Mouse (Mus musculus): ENCODE measurements at regions not wholly inside any gene's neighbourhood (a gene's known extent, or its start where the extent isn't known, plus 50 kb on each side); places are given as distances from the start of the nearest gene placed in this dataset.

GRCm38 (mm10) chr9:113394320-113394719 lies 313.7 kb downstream of the Pdcd6ip start:
- ATAC-seq (ENCODE audit: low read depth) (no peak), DNase-seq (ENCODE audit: low spot score) (no peak)
- Histone ChIP-seq H3K9ac (ENCODE audit: low read depth, low read length) (no peak overlapping the region), H3K27ac (replicated peaks; ENCODE audit: low read depth, low read length) (no peak overlapping the region), H3K4me3 (ENCODE audit: low read depth, low read length) (no peak overlapping the region), H3K4me2 (ENCODE audit: low read depth, low read length) (no peak overlapping the region), H3K9me3 (ENCODE audit: control insufficient read depth, low read length) (no peaks in the 10 kb centered on the region), H3K36me3 (ENCODE audit: control insufficient read depth, insufficient read depth, low read length) (no peaks in the 10 kb centered on the region), H3K4me1 (ENCODE audit: control insufficient read depth, insufficient read depth, low read length) (no peaks in the 10 kb centered on the region), H3K27me3 (replicated peaks; ENCODE audit: control insufficient read depth, insufficient read depth, low read length) (no peaks in the 10 kb centered on the region)
- 84% methylated on average over 3 of the region's 3 CpGs for WGBS

GRCm38 (mm10) chr9:113387356-113387755 lies 320.7 kb downstream of the Pdcd6ip start:
- H3K36me3 ChIP-seq (ENCODE audit: control insufficient read depth, insufficient read depth, low read length) = no peaks in the 10 kb centered on the region
- H3K4me3 ChIP-seq (ENCODE audit: low read depth, low read length) = no peak overlapping the region
- no peaks in the 10 kb centered on the region for H3K9me3 ChIP-seq (ENCODE audit: control insufficient read depth, low read length)
- H3K4me1 ChIP-seq (ENCODE audit: control insufficient read depth, insufficient read depth, low read length) = no peaks in the 10 kb centered on the region
- no peaks in the 10 kb centered on the region for H3K27me3 ChIP-seq (replicated peaks; ENCODE audit: control insufficient read depth, insufficient read depth, low read length)
- 71% methylated on average over 12 of the region's 12 CpGs for WGBS
- DNase-seq (ENCODE audit: low spot score) (no peak), ATAC-seq (ENCODE audit: low read depth) (no peak)
- H3K4me2 ChIP-seq (ENCODE audit: low read depth, low read length) = no peak overlapping the region
- no peak overlapping the region for H3K27ac ChIP-seq (replicated peaks; ENCODE audit: low read depth, low read length)
- no peak overlapping the region for H3K9ac ChIP-seq (ENCODE audit: low read depth, low read length)

- Histone ChIP-seq H3K9me3 (ENCODE audit: control insufficient read depth, low read length) (no peaks in the 10 kb centered on the region), H3K4me1 (ENCODE audit: control insufficient read depth, insufficient read depth, low read length) (no peaks in the 10 kb centered on the region), H3K4me3 (ENCODE audit: low read depth, low read length) (no peak overlapping the region), H3K9ac (ENCODE audit: low read depth, low read length) (no peak overlapping the region), H3K27ac (replicated peaks; ENCODE audit: low read depth, low read length) (no peak overlapping the region), H3K4me2 (ENCODE audit: low read depth, low read length) (no peak overlapping the region), H3K27me3 (replicated peaks; ENCODE audit: control insufficient read depth, insufficient read depth, low read length) (no peaks in the 10 kb centered on the region), H3K36me3 (ENCODE audit: control insufficient read depth, insufficient read depth, low read length) (no peaks in the 10 kb centered on the region)
- DNase-seq (ENCODE audit: low spot score) = no peak
- ATAC-seq (ENCODE audit: low read depth) = no peak
- 47% methylated on average over 13 of the region's 13 CpGs for WGBS
Observed at GRCm38 (mm10) chr9:113381591-113382110, 326.4 kb downstream of the Pdcd6ip start.

GRCm38 (mm10) chr9:113380408-113381129 lies 327.5 kb downstream of the Pdcd6ip start:
- DNase-seq (ENCODE audit: low spot score) (no peak), ATAC-seq (ENCODE audit: low read depth) (no peak)
- H3K9ac ChIP-seq (ENCODE audit: low read depth, low read length) = no peak overlapping the region
- no peaks in the 10 kb centered on the region for H3K9me3 ChIP-seq (ENCODE audit: control insufficient read depth, low read length)
- no peak overlapping the region for H3K27ac ChIP-seq (replicated peaks; ENCODE audit: low read depth, low read length)
- H3K36me3 ChIP-seq (ENCODE audit: control insufficient read depth, insufficient read depth, low read length) = no peaks in the 10 kb centered on the region
- no peaks in the 10 kb centered on the region for H3K27me3 ChIP-seq (replicated peaks; ENCODE audit: control insufficient read depth, insufficient read depth, low read length)
- H3K4me2 ChIP-seq (ENCODE audit: low read depth, low read length) = no peak overlapping the region
- H3K4me1 ChIP-seq (ENCODE audit: control insufficient read depth, insufficient read depth, low read length) = no peaks in the 10 kb centered on the region
- 51% methylated on average over 17 of the region's 17 CpGs for WGBS
- H3K4me3 ChIP-seq (ENCODE audit: low read depth, low read length) = no peak overlapping the region

GRCm38 (mm10) chr9:113378525-113378924 lies 329.5 kb downstream of the Pdcd6ip start:
- ATAC-seq (ENCODE audit: low read depth) = no peak
- WGBS = 78% methylated on average over 2 of the region's 2 CpGs

GRCm38 (mm10) chr9:113371718-113372306 lies 336.2 kb downstream of the Pdcd6ip start:
- H3K4me1 ChIP-seq (ENCODE audit: control insufficient read depth, insufficient read depth, low read length) = no peaks in the 10 kb centered on the region
- 78% methylated on average over 7 of the region's 7 CpGs for WGBS

More at GRCm38 (mm10) chr9:113378525-113378924, 329.5 kb downstream of the Pdcd6ip start:
- Histone ChIP-seq H3K27me3 (replicated peaks; ENCODE audit: control insufficient read depth, insufficient read depth, low read length) (no peaks in the 10 kb centered on the region), H3K4me2 (ENCODE audit: low read depth, low read length) (no peak overlapping the region), H3K9me3 (ENCODE audit: control insufficient read depth, low read length) (no peaks in the 10 kb centered on the region), H3K27ac (replicated peaks; ENCODE audit: low read depth, low read length) (no peak overlapping the region), H3K4me3 (ENCODE audit: low read depth, low read length) (no peak overlapping the region), H3K36me3 (ENCODE audit: control insufficient read depth, insufficient read depth, low read length) (no peaks in the 10 kb centered on the region), H3K4me1 (ENCODE audit: control insufficient read depth, insufficient read depth, low read length) (no peaks in the 10 kb centered on the region), H3K9ac (ENCODE audit: low read depth, low read length) (no peak overlapping the region)
- DNase-seq (ENCODE audit: low spot score) = no peak

GRCm38 (mm10) chr9:113347942-113348341 lies 360.1 kb downstream of the Pdcd6ip start:
- 76% methylated on average over 5 of the region's 5 CpGs for WGBS

More at GRCm38 (mm10) chr9:113371718-113372306, 336.2 kb downstream of the Pdcd6ip start:
- Histone ChIP-seq H3K27ac (replicated peaks; ENCODE audit: low read depth, low read length) (no peak overlapping the region), H3K4me3 (ENCODE audit: low read depth, low read length) (no peak overlapping the region), H3K9ac (ENCODE audit: low read depth, low read length) (no peak overlapping the region), H3K9me3 (ENCODE audit: control insufficient read depth, low read length) (no peaks in the 10 kb centered on the region), H3K36me3 (ENCODE audit: control insufficient read depth, insufficient read depth, low read length) (no peaks in the 10 kb centered on the region), H3K4me2 (ENCODE audit: low read depth, low read length) (no peak overlapping the region), H3K27me3 (replicated peaks; ENCODE audit: control insufficient read depth, insufficient read depth, low read length) (no peaks in the 10 kb centered on the region)
- ATAC-seq (ENCODE audit: low read depth) (no peak), DNase-seq (ENCODE audit: low spot score) (no peak)

GRCm38 (mm10) chr9:113346531-113346930 lies 361.5 kb downstream of the Pdcd6ip start:
- Histone ChIP-seq H3K36me3 (ENCODE audit: control insufficient read depth, insufficient read depth, low read length) (no peaks in the 10 kb centered on the region), H3K4me3 (ENCODE audit: low read depth, low read length) (no peak overlapping the region), H3K27ac (replicated peaks; ENCODE audit: low read depth, low read length) (no peak overlapping the region), H3K4me1 (ENCODE audit: control insufficient read depth, insufficient read depth, low read length) (no peaks in the 10 kb centered on the region), H3K9ac (ENCODE audit: low read depth, low read length) (no peak overlapping the region), H3K4me2 (ENCODE audit: low read depth, low read length) (no peak overlapping the region), H3K27me3 (replicated peaks; ENCODE audit: control insufficient read depth, insufficient read depth, low read length) (no peaks in the 10 kb centered on the region), H3K9me3 (ENCODE audit: control insufficient read depth, low read length) (no peaks in the 10 kb centered on the region)
- ATAC-seq (ENCODE audit: low read depth) = no peak
- WGBS = 78% methylated on average over 13 of the region's 13 CpGs
- no peak for DNase-seq (ENCODE audit: low spot score)

More at GRCm38 (mm10) chr9:113347942-113348341, 360.1 kb downstream of the Pdcd6ip start:
- Histone ChIP-seq H3K27me3 (replicated peaks; ENCODE audit: control insufficient read depth, insufficient read depth, low read length) (no peaks in the 10 kb centered on the region), H3K9ac (ENCODE audit: low read depth, low read length) (no peak overlapping the region), H3K4me2 (ENCODE audit: low read depth, low read length) (no peak overlapping the region), H3K36me3 (ENCODE audit: control insufficient read depth, insufficient read depth, low read length) (no peaks in the 10 kb centered on the region), H3K27ac (replicated peaks; ENCODE audit: low read depth, low read length) (no peak overlapping the region), H3K4me3 (ENCODE audit: low read depth, low read length) (no peak overlapping the region), H3K9me3 (ENCODE audit: control insufficient read depth, low read length) (no peaks in the 10 kb centered on the region), H3K4me1 (ENCODE audit: control insufficient read depth, insufficient read depth, low read length) (no peaks in the 10 kb centered on the region)
- no peak for DNase-seq (ENCODE audit: low spot score)
- ATAC-seq (ENCODE audit: low read depth) = no peak
